Mouse (Mus musculus): ENCODE measurements around the gene Nrcam.

Gene Nrcam

GRCm38 (mm10) chr12:44357881-44358280 lies 29.2 kb downstream of the Nrcam start:
- no peak for DNase-seq (ENCODE audit: low read depth in 2 of 2, low spot score in 2 of 2)

GRCm38 (mm10) chr12:44371076-44371710 lies 42.5 kb downstream of the Nrcam start:
- no peak for DNase-seq (ENCODE audit: low read depth in 2 of 2, low spot score in 2 of 2)

- DNase-seq (ENCODE audit: low read depth in 2 of 2, low spot score in 2 of 2) = no peak
Observed at GRCm38 (mm10) chr12:44375956-44376355, 47.3 kb downstream of the Nrcam start.

GRCm38 (mm10) chr12:44378431-44379161 lies 49.9 kb downstream of the Nrcam start:
- DNase-seq (ENCODE audit: low read depth in 2 of 2, low spot score in 2 of 2) = no peak

- no peak for DNase-seq (ENCODE audit: low read depth in 2 of 2, low spot score in 2 of 2)
Observed at GRCm38 (mm10) chr12:44380805-44381204, 52.1 kb downstream of the Nrcam start.

GRCm38 (mm10) chr12:44386398-44386797 lies 57.7 kb downstream of the Nrcam start:
- no peak for DNase-seq (ENCODE audit: low read depth in 2 of 2, low spot score in 2 of 2)

GRCm38 (mm10) chr12:44388220-44388619 lies 59.5 kb downstream of the Nrcam start:
- DNase-seq (ENCODE audit: low read depth in 2 of 2, low spot score in 2 of 2) = no peak

GRCm38 (mm10) chr12:44390391-44391137 lies 61.9 kb downstream of the Nrcam start:
- no peak for DNase-seq (ENCODE audit: low read depth in 2 of 2, low spot score in 2 of 2)

GRCm38 (mm10) chr12:44394901-44395300 lies 66.2 kb downstream of the Nrcam start:
- no peak for DNase-seq (ENCODE audit: low read depth in 2 of 2, low spot score in 2 of 2)

GRCm38 (mm10) chr12:44397782-44398181 lies 69.1 kb downstream of the Nrcam start:
- no peak for DNase-seq (ENCODE audit: low read depth in 2 of 2, low spot score in 2 of 2)

- no peak for DNase-seq (ENCODE audit: low read depth in 2 of 2, low spot score in 2 of 2)
Observed at GRCm38 (mm10) chr12:44402134-44402533, 73.4 kb downstream of the Nrcam start.

GRCm38 (mm10) chr12:44403270-44403669 lies 74.6 kb downstream of the Nrcam start:
- DNase-seq (ENCODE audit: low read depth in 2 of 2, low spot score in 2 of 2) = no peak

- DNase-seq (ENCODE audit: low read depth in 2 of 2, low spot score in 2 of 2) = no peak
Observed at GRCm38 (mm10) chr12:44403731-44404424, 75.2 kb downstream of the Nrcam start.

- DNase-seq (ENCODE audit: low read depth in 2 of 2, low spot score in 2 of 2) = no peak
Observed at GRCm38 (mm10) chr12:44409786-44410185, 81.1 kb downstream of the Nrcam start.

GRCm38 (mm10) chr12:44411031-44411430 lies 82.3 kb downstream of the Nrcam start:
- no peak for DNase-seq (ENCODE audit: low read depth in 2 of 2, low spot score in 2 of 2)

- DNase-seq (ENCODE audit: low read depth in 2 of 2, low spot score in 2 of 2) = no peak
Observed at GRCm38 (mm10) chr12:44422154-44422866, 93.6 kb downstream of the Nrcam start.

- DNase-seq (ENCODE audit: low read depth in 2 of 2, low spot score in 2 of 2) = no peak
Observed at GRCm38 (mm10) chr12:44422867-44423255, 94.2 kb downstream of the Nrcam start.

- no peak for DNase-seq (ENCODE audit: low read depth in 2 of 2, low spot score in 2 of 2)
Observed at GRCm38 (mm10) chr12:44424011-44424410, 95.3 kb downstream of the Nrcam start.

GRCm38 (mm10) chr12:44425040-44425439 lies 96.4 kb downstream of the Nrcam start:
- DNase-seq (ENCODE audit: low read depth in 2 of 2, low spot score in 2 of 2) = no peak

- DNase-seq (ENCODE audit: low read depth in 2 of 2, low spot score in 2 of 2) = no peak
Observed at GRCm38 (mm10) chr12:44430335-44430734, 101.7 kb downstream of the Nrcam start.

GRCm38 (mm10) chr12:44430996-44431395 lies 102.3 kb downstream of the Nrcam start:
- no peak for DNase-seq (ENCODE audit: low read depth in 2 of 2, low spot score in 2 of 2)
